Mouse (Mus musculus): ENCODE measurements around the gene Olfr520.
"Not testable (repeated sequence)": the region's sequence is repeated elsewhere in the genome, so short reads cannot be mapped to it uniquely, and the experiment has no call there.

The Olfr520 gene

DNA sequence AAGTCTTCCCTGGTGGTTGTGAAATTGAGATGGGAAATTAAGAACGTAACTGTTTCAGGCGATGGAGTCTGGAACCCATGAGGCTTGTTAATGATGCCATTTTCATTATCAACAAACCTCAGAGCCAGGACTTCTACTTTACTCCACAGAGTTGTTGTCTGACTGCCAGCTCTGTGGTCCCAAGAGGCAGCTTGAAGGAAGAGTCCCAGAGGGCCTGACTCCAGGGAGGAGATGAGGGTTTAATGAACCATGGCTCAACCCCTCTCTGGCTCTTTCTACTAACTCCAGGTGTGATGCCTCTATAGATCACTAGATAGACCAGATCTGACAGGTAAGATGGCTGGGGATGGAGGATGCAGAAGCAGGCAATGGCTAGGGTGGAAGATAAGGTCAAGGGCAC lies at the start of gene Olfr520:
Olfr520 (plus strand) TSS at position 301 of the 400 bp plus-strand sequence.
- no peak for DNase-seq

DNA sequence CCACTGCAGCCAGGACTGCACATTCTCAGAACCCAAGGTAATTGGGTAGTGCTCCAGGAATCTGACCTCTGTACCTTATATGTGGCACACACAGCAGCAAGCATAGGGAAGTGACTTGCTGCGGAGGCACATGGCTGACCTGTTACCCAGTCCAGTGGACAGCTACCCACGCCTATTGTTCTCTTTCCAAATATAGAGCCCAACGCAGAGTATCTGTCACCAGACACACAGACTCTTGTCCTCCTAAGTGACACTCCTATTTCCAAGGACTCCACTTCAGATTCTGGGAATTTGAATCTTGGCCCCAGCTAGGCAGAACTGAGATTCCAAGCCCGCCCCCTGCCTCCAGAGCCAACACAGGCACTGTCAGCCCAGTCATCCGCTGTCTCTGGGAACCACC lies 49.3 kb upstream of the Olfr520 start:
- peak; percentile 65 for DNase-seq

DNA sequence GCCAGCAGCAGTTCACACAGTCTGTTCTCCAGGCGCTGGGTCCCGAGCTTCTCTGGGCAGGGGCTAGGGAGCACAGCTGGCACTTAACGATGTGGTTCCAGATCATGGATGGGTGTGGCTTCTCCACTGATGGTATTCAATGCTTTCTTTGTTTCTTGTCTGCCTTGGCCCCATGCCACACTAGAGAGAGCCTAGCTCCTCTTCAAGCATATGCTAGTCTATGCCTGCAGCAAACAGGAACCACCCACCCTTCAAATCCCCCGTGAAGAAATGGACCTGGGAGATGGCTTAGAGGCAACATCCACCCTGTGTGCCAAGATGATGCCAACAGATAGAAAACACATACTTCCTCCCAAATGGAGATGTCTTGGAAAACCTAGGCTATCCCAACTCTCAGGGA lies 46.0 kb upstream of the Olfr520 start:
- DNase-seq: no peak

DNA sequence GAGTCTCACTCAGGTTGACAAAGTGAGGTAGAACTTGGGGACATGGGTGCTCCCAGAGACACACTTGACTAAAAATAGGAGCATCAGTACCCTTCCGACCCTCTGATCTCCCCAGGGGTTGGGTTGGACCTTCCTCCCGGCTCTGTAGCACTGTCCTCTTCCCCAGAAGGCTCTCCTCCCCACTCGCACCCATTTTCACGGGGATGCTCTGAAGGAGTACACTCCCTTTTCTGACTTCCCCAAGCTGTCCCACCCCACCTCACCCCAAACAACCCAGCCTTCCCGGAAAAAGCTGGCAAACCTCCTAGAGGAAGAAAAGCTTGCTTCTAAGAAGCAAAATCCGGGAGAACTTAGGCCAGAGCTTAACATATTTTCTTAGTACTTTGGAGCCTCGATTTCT lies 39.3 kb upstream of the Olfr520 start:
- no peak for DNase-seq

DNA sequence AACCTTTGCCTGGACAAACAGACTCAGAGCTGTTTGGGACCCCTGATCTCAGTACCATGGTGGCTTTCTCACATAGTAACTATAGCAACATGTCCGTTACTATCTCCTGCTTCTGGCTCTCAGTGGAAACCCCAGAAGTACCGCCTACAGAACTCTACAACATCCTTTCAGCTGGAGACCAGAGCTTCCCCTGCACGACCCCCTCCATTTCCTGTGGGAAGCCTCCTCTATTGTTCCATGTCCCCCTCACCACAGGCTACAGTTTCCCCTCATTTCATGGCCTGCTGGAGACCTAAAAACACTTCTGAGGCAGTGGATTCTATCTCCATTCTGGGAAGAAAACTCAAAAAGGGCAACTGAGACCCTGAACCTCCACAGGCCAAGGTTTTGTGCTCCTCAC lies 37.7 kb upstream of the Olfr520 start:
- no peak for DNase-seq

DNA sequence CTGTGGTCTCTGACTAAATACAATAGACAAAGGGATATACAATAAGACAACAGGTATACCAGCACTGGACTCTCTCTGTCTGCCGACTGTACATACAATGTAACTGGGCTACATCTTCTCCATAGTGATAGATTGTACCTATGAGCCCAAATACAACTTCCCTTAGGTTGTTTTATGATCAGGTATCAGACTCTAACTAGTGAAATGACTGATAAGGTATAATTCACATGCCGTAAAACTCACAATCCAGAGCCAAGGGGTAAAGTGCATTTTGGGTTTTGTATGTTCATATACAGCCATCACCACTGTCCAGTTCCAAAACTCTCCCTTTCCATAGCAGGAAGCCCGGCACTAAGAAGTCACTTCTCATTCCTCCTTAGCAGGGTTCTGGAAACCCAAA lies 36.7 kb upstream of the Olfr520 start:
- no peak for DNase-seq

DNA sequence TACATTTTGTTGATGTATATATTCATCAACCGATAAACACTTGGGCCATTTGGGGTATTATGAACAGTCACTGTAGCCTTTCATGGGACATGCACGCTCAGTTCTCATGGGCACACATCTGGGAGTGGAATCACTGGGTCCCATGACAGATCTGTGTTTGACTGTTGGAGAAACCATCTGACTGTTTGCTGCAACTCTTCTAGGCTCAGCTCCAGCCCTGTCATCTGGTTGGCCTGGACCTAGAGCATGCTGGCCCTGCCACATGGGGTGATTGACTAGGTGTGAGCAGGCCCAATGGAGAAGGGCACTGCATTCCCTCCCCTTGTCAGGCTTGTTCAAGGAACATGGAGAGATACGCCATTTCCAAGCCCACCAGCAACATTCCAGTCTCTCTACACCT lies 36.1 kb upstream of the Olfr520 start:
- peak; percentile 40 for DNase-seq

DNA sequence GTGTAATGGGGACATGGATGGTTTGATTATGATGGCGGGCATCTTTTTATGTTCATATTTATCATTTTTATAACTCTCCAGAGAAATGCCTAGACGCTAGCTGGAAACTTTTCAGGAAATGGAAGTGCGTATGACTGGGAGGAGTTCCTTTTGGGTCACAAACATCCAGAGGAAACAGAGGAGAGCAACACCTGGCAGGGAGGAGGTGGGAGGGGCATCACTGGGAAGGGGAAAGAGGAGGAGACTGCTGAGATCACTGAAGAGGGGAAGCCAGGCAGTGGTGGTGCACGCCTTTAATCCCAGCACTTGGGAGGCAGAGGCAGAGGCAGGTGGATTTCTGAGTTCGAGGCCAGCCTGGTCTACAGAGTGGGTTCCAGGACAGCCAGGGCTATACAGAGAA lies 35.6 kb upstream of the Olfr520 start:
- DNase-seq: not testable (repeated sequence)

DNA sequence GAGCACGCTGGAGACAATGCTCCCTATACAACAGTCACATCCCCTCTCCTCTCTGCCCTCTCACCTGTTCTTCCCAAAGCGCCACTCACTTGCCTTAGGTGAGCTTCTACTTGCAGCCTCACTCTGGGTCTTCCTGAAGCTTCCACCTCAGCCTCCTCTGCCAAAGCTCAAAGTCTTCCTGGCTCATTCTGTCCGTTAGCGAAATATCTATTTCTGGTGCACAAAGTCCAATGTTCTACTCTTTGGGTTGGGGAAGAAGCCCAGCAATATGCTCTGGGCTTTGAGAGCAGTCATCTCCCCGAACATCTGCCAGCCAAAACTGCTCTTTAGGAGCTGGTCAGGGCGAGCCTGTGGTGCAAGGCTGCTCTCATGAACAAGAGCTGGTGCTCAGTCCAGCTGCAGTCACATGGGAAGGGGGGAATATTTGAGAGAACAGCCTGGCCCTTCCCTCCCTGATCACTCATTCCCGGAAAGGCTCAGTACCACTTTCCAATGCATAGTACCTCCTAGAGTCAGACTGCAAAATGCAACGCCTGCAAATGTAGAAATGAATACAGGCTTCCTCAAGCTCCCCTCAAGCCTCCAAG lies 34.5 kb upstream of the Olfr520 start:
- DNase-seq: no peak

DNA sequence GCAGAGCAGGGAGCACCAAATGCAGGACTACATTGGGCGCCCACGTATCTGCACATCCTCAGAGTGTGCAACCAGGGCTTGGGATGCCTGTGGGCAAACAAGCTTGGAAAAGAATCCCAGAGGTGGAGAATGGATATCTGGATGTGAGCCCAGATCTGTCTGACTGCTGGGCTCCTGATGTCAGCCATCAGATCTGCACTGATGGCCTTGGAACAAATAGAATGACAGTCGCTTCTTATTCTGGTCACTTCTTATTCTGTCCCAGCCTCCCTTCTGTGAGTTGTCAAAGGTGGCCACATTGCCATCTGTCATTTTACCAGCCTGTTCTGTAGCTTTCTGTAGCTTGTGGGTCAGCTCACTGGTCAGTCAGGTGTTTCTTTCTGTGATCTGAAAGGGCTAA lies 31.5 kb upstream of the Olfr520 start:
- no peak for DNase-seq

DNA sequence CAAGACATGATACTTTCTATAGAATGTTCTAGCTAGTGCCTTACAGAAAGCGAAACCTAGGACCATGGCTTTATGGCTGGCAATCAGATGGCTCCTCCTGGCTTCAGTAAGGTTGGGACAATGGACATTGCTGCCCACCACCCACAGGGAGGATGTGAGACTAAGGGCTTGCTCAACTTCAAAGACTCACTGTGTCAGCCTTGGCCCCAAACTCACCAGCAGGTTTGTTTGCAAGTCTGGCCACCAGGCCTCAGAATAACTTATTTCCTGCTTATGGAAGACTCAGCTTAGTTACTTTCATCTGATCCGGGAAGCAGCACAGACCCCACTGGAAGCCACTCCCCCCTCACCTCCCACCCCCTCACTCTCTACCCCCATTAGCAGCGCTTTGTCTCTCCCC lies 31.0 kb upstream of the Olfr520 start:
- no peak for DNase-seq

DNA sequence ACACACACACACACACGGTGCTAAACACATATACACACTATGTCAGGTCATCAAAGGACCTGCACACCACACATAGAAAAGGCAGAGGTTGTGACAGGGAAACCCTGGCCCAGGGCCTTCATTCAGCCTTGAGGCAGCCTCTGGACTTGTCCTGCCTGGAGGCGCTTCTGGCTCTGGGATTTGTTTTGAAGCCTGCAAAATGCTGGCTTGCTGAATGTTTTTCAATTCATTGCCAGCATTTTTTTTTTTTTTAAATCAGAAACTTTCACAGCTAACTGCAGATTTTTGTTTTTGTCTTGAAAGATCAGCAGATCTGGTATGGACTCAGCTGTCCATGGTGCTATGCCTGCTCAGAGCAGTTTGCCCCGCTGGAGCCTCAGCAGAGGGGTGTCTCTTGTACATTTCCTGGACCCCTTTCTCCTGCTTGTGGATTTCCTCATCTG lies 30.3 kb upstream of the Olfr520 start:
- peak; percentile 44 for DNase-seq

DNA sequence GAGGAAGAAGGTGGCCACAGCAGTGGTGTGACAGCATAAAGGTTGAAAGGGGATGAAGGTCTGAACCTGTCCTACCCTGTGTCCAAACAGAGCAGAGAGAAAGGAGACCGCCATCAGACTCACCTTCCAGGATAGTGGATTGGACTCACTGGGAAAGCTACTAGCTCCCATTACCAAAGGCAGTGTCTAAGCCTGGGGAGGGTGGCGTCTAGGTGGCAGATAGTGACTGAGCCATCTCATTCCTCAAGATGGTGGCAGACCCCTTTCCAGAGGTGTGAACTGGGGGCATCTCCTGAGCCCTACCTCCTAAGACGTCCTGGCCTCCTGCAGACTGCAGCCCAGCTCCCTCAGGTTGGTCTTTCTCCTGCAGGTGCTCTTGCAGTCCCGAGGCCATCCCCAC lies 29.4 kb upstream of the Olfr520 start:
- DNase-seq: no peak

DNA sequence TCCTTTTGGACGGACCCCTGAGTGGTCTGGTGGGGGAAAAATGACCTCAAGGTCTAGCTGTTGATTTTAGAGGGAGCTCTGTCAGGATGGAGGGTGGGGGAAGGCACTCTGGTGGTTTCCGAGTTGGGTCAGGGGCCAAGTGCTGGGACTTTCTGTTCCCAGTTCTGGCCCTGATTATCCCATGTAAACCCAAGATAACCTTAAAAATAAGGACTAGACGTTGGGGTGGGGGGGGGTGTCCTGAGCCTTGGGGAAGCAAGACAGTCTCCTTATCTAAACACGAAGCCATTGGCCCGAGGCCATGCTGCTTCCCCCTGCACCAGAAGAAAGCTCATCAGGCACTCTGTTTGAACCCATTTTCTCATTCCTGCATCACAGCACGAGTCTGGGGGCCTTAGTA lies 27.9 kb upstream of the Olfr520 start:
- DNase-seq: no peak

DNA sequence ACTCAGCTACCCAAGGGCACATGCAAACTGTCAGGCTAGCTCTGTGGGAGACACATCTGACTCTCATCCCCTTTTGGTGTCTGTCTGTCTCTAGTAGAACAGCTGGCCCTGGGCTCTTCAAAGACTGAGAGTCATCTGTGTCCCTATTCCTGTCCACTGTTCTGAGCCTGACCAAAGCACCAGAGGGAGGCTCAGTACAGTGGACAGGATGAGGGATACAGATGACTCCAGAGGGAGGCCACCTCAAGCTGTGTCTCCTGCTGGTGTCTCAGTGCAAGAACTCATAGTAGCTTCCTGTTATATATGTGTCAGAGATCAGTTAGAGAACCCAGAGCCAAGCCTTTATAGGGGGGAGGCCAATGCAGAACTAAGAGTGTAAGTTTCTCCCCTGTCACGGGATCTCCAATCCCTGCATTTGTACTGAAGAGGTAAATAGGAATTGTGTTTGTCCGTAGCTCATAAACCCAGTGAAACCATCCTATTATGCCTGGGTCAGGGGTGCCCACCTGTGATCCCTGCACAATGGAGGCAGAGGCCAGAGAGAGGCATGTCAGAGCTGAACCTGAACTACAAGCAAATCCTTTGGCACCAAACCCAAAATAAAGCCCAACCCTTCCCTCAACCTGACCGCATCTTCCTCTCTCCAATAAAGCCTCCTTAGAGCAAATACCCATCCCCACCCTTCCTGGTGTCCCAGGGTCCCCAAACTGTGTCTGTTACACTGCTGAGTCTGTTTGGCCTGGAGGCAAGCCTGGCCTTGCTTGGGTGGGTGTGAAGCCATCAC lies 25.1 kb upstream of the Olfr520 start:
- peak; percentile 21 for DNase-seq

DNA sequence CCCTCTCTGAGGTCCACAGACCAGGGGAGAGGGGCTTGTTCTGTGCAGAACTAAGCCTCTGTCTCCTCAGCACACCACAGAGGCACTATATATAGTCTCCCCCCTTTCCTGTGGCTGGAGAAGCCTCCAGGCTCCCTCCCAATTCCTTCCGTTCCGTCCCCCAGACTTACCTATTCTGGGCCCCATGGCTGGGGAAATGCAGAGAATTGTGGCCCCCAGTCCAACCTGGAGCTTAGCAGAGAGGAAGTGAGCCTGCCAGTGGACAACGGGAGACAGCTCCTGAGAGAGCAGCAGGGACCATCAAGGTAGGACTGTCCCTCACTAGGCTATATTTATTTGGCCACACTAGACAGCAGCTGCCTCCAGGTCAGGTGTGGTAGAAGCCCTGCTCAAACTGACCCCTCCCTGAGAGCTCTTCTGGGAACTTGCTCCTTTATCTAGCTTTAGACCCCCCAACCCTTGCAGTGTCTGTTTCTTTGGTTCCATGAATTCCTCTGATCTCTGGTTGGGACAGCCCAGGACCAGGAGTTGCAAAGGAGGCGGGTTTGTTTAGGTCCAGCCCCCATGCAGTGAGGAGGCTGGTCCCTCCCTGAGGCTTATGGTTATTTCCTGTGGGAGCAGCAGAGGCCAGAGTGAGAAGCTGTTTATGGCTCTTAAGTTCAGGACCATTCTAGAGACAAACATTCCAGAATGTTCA lies 23.6 kb upstream of the Olfr520 start:
- peak; percentile 62 for DNase-seq

DNA sequence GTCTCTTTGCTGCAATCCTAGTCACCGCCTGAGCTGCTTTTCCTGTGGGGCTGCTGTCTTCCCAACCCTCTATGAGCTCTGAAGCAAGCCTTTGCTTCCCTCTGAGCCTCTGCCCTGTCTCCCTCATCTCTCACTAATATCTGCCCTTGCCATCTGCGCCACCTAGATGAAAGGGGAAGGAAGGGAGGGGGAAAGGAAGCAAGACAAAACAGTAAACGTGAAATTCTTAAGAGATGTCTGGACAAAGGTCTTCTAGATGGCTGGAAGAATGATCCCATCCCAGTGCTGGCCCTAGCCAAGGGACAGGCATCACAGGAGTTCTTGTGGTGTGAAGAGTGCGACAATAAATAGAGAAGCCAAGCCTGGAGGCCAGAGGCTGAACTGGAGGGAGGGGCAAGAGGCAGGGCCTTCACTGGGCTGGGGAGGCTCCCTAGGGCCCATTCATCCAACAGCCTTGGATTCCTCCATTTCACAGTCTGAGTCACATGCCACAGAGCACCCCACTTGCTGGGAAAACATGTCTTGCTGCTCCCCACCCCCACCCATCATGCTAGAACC lies 23.0 kb upstream of the Olfr520 start:
- peak; percentile 47 for DNase-seq

DNA sequence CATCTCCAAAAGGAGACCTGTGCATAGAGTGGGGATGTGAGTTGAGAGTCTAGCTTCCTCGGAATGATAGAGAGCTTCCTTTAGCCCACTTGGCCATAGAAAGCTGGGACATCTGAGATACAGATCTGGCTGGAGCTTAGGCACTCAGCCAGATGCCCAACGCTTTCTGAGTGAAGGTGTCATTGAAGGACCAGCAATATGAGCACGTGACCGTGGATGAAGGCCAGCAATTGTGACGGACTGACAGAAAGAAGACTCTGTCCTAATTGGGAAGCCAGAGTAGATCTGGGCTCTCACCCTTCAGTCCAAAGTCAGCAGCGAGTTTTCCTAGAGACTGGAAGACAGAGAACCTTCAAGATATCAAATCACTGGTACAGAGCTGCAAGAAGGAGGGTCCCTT lies 22.4 kb upstream of the Olfr520 start:
- peak; percentile 25 for DNase-seq

DNA sequence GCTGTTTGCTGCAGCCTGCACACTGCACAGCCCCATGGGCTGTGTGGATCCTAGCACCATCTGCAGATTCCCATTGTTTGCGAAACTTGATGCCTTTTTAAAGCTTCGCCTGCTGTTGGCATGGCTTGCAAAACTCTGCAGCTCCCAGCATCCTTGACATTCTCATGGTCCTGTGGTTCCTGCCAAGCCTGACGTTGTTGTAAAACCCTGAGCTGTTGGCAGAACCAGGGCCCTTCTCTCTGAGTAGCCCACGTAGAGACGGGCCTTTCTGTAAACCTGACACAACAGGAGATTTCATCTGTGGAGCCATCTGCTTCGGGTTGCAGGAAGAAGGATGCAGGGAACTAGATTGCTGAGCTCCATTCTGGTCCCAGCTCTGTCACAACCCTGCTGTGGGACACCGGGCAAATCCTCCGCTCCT lies 21.8 kb upstream of the Olfr520 start:
- no peak for DNase-seq

DNA sequence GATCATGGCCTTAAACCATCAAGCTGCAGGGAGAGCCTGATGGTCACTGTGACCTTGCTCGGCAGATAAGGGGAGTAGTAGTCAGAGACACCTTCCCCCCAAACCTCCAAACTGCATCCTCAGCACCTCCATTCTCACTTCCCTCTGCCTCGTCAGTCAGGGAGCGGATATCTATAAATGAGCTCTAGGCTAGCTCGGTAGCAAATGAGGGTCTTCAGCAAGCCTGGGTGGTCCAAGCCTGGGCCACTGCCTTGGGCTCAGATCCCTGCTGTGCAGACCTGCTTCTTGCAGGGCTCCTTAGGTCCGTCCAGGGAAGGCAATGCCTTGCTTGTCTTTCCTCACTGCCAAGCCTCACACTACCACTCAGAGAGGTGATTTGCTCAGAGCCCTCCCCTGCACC lies 21.3 kb upstream of the Olfr520 start:
- no peak for DNase-seq

DNA sequence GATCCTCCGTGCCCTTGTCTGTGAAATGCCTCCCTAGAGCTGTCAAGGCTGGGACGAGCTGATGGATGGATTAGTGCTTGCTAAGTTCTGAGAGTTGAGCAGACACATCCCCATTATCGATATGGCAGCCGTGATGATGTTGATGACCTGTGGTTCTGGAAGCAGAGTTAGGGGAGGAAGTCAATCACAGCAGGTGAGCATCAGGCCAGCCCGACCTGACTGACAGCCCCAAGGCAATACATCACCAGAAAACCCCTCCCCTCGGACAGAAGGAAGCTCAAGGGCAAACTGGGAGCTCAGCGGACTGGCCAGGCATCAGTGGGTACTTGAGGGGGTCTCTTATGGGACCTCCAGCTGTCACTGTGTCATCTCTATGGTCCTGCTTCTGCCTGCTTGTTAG lies 20.1 kb upstream of the Olfr520 start:
- no peak for DNase-seq

DNA sequence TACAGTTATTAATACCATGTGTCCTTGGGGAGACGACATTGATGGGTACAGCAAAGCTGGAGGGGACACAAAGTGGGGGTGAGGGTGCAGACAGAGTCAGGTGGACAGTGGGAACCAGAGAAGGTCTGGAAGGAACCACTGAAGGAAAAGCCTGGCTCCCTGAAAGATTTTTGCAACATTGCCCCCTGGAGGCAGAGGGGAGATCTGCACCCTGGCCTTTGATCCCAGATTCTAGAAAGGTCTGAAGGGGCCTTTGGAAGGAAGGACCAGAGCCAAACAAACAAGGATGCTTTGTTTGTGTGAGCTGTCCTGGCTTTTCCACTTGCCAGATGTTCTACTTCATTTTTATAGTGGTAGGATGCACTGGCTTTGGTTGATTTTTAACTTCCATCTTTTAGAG lies 19.6 kb upstream of the Olfr520 start:
- DNase-seq: peak; percentile 73

DNA sequence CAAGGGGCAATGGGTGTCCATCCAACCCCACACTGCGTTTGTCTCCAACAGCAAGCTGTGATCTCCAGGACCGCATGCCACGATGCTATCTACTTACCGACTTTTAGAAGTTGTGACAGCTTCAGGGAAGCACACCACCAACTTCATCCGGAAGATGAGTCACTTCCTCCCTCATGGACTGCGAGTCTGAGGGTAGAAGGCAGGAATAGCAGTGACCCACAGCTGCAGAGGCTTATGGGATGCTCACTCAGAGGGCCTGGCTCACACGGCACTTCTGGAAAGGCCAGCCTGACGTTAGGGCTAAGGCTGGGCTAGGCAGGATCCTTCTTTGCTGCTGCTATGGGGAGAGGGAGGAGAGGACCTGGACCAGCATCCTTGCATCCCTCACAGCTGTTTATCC lies 18.9 kb upstream of the Olfr520 start, which contains the start of gene Slco2b1:
Slco2b1 (minus strand) TSS at position 175 of the 400 bp plus-strand sequence.
- DNase-seq: peak; percentile 27

DNA sequence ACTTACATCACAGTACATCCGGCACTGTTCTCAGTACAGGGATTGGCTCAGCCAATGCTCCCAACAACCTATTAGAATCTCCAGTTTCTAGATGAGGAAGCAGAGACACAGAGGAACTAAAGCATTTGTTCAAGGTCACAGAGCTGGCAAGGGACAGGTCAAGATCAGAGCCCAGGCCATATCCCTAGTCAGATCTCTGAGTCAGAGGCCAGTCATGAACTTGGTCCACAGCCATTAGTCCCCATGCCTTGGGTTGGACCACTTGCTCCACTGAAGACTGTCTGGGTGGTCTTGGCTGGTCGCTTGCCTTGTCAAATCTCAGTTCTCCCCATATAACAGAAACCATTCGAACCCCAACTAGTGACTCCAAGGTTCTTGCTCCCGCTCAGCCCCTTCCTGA lies 17.6 kb upstream of the Olfr520 start:
- no peak for DNase-seq
